Mouse (Mus musculus) 416B (cell line): ENCODE measurements around the gene Xbp1.
"Not testable (repeated sequence)": the region's sequence is repeated elsewhere in the genome, so short reads cannot be mapped to it uniquely, and the experiment has no call there.

Experiments used
- DNase-seq: peaks from one replicate; pipeline ENCODE4 v3.0.0; 2011; ENCODE audit warnings: low read depth

The Xbp1 gene

DNA sequence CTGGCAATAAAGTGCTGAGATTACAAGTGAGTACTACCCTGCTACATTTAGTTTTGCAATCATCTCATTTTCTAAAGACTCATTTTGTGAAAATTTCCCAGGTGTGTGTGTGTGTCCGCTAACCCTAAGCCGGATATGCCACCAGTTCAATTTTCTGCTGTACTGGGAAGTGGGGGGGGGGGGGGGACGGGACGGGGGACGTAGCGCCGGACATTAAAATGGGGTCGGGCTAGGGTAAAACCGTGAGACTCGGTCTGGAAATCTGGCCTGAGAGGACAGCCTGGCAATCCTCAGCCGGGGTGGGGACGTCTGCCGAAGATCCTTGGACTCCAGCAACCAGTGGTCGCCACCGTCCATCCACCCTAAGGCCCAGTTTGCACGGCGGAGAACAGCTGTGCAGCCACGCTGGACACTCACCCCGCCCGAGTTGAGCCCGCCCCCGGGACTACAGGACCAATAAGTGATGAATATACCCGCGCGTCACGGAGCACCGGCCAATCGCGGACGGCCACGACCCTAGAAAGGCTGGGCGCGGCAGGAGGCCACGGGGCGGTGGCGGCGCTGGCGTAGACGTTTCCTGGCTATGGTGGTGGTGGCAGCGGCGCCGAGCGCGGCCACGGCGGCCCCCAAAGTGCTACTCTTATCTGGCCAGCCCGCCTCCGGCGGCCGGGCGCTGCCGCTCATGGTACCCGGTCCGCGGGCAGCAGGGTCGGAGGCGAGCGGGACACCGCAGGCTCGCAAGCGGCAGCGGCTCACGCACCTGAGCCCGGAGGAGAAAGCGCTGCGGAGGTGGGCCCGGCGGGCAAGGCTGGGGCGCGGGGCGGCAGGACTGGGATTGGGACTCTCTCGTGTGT is at the start of gene Xbp1:
Xbp1 (plus strand) TSS at position 248 of the 854 bp plus-strand sequence.
- DNase-seq, result peak; percentile 94

DNA sequence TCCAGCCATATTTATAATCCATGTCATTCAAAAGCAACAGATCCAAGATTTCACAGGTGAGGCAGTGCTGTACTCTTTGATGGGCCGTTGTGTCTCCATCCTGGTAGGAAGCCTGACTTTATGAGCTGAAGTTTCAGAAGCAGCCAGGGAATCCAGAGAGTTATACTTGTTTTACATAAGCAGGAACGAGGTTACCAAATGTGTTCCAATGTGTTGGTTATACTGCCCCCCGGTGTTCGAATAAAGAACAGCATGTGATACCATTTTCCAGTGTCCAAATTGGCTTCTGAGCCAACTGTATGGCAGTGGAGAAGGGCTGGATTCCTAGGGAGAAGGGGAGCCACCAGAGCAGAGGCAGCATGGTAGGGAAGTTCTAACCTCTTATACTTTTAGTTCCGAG is 46.3 kb upstream of the Xbp1 start:
- DNase-seq, result peak; percentile 78

DNA sequence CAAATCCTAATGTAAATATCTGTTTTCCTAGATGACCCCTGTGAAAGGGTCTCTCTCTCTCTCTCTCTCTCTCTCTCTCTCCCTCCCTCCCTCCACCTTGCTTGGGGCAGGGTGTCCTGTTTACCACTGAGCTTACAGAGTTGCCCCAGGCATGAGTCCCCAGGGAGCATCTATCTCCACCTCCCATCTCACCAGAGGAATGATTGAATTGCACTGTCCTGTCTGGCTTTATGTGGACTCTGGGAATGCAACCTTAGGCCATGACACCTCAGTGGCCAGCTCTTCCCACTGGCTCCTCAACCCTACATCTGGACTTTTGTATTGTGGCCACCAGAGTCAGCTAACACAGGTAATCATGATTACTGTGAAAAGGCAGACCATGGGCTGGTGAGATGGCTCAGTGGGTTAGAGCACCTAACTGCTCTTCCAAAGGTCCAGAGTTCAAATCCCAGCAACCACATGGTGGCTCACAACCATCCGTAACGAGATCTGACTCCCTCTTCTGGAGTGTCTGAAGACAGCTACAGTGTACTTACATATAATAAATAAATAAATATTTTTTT is 44.8 kb upstream of the Xbp1 start:
- DNase-seq, result not testable (repeated sequence)

DNA sequence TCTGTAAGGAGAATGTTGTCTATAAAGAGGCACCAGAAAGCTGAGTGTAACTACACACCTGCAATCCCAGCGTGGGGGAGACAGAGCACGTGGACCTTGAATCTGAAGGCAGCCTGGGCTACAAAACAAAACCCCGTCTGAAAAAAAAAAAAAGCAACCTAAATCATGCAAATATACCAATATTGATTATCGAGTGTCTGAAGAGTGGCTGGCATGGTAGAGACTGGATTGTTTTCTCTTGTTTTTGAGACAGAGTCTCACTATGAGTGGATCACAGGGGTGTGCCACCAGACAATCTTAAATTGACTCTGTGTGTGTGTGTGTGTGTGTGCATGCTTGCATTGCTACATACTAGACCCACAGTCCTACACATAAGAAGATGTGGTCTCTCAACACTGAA is 43.7 kb upstream of the Xbp1 start:
- DNase-seq, result no peak

DNA sequence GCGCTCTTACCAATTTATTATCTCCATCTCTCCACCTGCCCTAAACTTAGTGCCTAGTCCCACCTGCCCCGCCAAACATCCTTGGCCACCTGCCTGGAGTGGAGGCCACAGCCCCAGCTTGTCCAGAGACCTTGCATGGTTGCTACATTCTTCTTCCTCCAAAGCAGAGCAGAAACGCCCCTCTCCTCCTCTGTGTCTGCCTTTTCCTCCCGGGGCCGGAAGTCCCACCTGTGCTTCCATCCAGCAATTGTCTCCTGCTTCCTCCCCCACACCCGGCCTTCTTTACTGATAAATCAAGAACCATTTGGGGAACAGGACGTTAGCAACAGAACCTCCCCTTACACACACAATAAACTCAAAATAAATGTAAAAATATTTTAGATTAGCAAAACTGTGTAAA is 42.3 kb upstream of the Xbp1 start:
- no peak for DNase-seq

DNA sequence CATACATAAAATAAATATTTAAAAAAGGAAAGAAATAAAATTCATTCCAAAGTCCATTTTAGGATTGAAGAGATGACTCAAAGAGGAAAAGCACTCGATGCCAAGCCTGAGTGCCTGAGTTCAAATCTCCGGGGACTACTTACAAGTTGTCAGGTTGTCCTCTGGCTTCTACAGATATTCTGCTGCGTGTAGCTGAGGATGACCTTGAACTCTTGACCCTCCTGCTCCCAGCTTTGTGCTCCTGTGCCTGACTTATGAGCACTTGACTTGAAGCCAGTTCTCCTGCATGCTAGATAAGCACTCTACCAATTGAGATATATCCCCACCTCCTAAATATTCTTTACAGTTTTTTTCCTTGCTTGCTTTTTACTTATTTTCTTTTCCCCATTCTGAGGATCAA is 41.6 kb upstream of the Xbp1 start:
- DNase-seq, result no peak

DNA sequence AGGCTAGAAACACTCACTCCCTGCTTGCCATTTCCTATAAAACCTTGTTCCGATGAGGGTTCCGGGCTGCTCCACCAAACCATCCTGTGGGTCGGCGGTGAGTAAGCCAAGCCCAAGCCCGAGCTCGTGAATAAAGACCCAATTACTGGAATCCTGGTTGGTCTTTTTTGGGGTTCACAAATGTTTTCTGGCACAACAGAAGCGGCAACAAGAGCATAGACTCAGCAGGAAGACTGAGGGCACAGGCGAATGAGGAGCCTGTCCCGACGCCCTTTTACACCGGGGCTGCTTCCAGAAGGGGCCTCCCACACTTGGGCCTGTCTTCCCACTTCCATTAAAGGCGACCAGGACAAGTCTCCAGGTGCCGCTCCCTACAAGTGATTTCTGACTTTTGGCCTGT is 37.9 kb upstream of the Xbp1 start:
- no peak for DNase-seq

DNA sequence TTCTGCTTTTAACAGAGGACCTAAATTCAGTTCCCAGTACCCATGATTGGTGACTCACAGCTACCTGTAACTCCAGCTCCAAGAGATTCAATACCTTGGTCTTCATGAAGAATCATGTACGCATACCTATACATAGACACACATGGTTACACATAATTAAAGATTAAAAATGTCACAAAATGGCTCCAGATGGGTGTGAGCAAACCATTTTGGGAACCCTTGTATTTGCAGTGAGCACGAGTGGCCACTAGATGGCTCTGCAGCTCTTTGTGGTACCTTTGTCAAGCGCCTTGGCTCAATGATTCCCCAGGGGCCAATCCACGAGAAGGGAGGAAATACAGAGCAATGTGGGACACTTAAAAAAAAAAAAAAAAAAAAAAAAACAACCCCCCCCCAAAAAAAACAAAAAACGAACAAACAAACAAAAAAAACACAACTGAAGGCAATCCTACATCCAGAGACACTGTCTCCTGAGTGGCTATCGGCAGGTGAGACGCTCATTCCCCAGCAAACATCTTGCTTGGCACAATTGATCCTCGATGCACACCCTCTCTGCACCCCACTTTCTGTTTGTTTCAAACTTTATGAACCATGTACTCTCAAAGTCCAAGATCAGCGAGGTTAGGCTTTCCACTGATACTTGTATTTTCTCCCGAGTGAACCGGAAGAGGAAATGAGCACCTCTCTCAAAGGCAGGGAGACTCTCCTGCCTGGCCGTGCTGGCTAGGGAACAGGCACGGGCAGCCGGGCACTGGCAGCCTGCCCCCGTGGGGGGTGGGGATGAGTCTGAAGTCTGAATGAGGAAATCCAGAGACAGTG is 35.1 kb upstream of the Xbp1 start:
- DNase-seq, result peak; percentile 94

DNA sequence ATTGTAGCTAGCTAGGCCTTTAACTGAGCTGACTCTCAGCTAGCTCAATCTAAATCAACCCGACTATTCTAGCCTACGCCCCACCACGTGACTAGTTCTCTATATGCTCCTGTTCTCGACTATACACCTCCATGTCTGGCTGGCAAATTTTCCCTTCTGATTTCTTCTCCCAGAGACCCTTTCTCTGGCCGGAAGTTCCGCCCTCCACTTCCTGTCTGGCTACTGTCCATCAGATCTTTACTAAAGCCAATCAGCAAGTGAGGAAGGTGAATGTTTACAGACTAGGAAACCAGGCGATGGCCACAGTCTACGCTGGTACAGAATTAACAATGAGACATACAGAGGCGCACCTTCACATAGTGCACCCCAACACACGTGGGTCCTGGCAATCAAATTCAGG is 31.0 kb upstream of the Xbp1 start:
- peak; percentile 28 for DNase-seq

DNA sequence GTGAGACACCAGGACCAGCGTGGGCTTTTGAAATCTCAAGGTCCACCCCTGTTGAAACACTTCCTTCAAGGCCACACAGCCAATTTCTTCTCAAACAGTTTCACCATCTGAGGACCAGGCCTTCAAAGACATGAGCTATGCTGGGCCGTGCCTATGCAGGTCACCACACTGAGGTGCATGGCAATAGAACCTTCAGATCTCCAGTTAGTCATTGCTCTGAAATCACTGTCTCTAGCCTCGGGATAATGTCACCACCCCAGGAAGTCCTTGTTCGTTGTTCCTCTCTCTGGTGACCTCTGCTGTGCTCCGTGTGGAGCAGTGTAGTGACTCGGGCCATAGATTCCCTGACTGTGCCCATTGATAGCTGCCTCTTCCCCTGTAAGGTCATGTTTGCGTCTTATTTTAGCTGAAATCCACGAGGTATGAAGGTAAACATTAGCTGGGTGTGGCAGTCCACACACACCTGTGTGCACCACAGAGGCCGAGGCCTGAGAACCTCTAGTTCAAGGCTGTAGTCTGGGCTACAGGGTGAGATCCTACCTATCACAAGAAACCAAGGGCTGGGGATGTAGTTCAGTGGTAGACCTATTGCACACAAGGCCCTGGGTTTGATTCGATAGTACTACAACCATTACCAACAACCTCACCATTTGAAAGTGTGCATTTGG is 29.3 kb upstream of the Xbp1 start:
- DNase-seq, result peak; percentile 44

DNA sequence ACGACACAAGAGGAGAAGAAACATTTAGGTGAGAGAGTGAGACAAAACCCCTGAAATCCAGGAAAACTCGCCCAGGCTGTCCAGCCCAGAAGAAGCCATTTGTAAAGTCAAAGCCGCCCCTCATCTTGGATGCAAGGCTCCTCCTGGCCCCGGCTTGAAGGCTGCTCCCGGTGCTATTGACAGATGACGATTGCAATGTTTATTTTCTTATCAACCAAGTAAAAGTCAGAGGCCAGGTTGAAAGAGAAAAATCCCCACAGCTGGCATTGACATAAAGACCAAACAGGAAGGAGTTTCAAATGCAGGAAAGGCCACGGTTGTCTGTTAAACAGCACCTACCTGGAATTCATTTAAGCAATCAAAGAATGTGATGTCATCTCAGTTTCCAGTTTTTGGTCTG is 28.5 kb upstream of the Xbp1 start:
- DNase-seq, result no peak

DNA sequence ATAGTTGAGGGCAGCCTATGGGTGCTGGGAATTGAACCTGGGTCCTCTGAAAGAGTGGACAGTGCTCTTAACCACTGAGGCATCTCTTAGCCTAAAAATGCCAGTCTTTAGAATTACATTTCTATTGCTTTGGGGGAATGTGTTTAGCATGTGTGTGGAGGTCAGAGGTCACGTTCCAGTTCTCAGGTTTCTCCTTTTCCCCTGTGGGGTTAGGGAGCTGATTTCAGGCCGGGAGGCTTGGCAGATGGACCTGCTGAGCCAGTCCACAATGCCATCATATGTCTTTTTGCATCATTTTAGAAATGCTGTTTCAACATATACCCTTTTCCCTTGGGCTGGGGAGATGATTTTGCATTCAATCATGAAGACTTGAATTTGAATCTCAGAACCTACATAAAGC is 26.6 kb upstream of the Xbp1 start:
- no peak for DNase-seq

DNA sequence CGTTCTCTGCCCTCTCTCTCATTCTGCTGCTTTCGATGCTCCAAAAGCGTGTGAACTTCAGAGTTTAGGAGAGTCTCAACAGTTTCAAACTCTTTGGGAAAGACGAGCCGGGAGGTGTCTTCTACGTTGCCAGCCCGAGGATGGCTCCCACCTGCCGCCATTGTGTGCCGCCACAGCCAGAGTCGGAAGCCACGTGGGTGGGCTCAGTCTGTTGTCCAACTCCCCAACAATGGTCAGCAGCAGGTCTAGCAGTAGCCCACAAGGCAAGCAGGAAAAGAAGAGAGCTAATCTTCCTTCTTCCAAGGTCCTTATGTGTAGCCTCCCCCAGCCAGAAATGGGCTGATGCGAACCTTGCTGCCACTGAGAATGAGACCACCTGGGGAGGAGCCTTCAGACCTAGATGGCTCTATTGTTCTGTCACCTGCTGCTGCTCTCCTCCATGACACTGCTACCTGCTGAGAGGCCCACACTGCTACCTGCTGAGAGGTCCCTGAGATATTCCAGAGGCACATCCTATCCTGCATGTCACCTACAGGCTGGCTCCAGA is 25.1 kb upstream of the Xbp1 start:
- no peak for DNase-seq

DNA sequence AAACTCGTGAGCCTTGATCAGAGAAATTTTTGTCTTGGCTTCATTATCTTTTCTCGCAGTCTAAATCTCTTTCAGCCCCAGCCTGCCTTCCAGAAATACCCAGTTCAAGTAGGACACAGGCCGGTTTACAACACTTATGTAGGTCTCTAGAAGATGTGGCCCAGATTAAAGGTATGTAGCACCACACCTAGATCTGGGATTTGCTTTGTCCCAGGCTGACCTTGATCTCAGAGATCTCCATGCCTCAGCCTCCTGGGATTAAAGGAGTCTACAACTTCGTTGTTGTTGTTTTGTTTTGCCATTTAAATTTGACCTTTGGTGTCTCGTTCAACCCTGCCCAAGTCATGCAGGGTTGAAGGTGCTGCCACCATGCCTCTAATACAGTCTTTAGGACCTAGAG is 24.6 kb upstream of the Xbp1 start:
- no peak for DNase-seq

DNA sequence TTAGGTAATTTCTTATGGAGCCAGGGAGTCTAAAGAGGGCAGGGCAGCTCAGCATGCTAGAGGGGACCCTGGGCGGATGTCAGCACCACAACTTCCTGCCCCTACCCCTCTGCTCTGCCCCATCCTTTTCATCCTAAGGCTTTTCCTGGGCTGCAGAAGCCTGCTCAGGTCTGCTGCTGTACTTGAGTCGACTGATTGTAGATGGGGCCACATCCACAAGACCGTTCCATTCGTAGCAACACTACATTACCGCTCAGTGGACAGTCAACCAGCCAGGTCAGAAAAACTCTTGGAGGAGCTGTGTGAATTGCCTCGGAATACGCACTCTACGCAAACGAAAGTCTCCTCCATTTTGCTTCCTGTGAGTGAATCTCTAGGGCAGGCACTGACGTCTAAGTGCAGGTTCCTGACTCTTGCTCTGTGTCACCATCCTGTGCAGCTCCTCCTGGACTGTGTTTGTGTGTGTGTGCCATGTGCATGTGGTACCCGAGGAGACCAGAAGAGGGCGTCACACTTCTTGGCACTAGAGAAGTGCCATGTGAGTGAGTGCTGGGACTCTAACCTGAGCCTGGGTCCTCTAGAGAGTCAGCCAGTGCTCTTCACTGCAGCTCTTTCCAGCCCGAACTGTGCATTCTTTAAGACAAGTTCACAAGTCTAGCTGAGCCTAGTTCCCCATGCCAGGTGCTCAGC is 23.8 kb upstream of the Xbp1 start:
- peak; percentile 26 for DNase-seq

DNA sequence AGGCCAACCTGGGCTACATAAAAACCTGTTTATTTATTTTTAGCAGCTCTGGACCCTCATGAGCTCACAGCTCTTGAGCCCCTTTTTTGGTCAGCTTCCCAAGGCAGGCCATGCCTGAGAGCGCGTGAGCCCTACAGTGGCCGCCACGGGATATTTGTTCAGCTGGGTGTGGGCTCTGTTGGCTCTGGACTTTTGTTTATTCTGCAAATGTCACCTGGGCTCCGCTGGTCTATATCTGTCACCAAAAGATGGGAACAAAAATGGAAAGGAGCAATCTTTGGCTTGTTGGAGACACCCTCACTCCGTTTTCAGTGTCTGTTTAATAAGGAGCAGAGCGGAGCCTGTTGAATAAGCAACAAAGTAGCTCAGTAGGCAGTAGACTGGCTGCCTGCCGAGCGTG is 22.0 kb upstream of the Xbp1 start:
- no peak for DNase-seq

DNA sequence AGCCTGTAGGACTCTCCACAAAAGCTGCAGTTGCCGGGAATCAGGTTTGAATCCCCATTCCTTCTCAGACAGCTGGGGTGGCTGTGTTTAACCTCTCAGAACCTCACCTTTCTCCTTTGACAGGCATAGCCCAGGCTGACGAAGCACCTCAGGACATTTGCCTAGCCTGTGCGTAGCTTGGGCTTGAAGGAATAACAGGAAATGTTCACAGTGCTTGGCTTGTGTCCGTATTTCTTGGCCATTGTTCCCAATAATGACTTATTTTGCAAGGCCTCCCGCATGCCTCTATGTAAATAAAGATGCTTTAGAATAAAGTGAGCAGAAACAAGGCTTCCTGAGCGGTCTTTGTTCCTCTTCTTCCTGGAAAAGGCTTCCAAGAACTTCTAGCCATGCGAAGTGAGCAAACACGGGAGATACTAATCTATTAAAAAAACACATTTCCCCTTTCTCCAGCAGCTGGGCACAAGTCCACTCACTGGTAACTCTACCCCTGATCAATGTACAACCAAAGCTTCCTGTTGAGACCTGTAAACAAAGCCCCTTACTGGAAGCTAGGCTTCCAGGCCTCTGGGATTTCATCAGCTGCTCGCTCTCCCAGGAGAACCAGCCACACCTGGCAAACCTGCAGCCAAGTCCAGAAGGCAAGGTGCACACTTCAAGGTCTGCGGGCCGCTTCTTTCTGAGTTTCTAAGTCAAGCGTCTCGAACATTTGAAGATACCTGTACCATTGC is 21.4 kb upstream of the Xbp1 start:
- no peak for DNase-seq

DNA sequence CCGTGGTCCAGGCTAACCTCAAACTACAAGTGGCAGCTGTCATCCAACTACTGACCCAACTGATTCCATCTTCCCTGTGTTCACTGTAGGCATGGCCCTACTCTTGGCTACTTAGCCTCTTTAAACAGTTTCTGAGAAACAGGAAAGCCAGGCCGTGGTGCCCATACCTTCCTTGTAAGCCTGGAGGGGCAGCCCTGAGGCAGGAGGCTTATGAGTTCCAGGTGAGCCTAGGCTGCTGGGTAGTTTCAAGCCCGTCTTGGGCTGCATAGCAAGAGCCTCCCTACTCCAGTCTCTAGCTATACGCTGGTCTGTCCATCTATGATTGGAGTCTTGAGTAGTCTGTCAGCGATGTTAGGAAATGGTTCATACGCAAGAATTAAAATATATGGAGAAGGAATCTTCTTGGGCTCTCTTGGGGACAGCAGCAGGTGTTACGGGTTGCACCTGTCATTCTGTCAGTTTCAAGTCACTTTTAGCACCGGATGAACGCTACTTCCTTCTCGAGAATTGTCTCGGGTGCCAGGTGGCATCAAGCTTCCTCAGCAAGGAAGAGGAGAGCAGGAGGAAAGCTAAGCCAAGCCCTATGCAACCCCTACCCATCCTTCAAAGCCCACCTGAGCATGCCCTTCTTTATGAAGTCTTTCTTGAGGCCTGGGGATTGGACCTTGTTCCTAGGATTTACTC is 20.4 kb upstream of the Xbp1 start:
- no peak for DNase-seq

DNA sequence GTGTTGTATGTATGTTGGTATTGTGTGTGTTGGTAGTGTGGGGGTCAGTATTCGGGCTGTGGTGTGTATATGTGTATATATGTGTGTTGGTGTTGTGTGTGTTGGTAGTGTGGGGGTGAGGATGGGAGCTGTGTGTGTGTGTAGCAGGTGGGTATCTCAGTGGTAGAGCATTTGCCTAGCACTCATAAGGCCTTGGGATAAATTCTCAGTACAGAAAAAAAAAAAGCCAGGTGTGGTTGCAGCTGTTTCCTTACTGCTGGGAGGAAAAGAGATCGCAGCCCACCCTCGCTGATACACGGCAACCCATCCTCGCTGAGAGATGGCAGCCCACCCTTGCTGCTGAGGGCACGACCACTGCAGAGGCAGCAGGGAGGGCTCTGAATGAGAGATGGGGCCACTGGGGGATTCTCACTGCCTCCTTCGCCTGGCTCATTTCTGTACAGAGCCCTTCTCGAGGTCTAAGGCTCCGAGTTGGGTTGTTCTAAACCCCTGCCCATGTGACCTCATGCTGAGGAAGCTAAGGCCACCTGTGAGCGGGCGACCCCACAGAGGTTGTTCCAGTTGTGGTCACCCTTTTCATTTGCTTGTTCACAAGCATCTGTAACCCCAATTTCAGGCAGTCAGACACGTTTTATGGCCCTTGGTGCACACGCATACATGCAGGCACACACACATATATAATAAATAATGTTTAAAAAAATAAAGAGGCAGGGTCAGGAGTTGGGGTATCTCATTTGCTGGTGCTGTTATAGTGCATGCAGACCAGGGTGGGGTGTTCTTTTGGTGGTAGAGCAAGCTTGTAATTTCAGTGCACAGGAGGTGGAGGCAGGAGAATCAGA is 19.3 kb upstream of the Xbp1 start:
- DNase-seq, result no peak
